Mouse (Mus musculus) v-Abl transformed pro-B cells (cell line): ENCODE results near the gene Vps33b.

ENCODE experiments used
- in situ Hi-C, 2 experiments: fragments of 400-800 bp; cut with MboI; formaldehyde crosslinking; loops; one replicate each; pipeline ENCODE4 v1.15.1; 2025; ENCODE audit not compliant: unreplicated experiment in 2 of 2

Gene Vps33b

GRCm38 (mm10) chr7:80264606-80265005 is 4.8 kb upstream of the Vps33b start:
- in situ Hi-C loops: no loop called here

- in situ Hi-C loops: no loop called here
These were observed 1.7 kb upstream of the Vps33b start for GRCm38 (mm10) chr7:80267764-80268163.

- in situ Hi-C loops: no loop called here
These were observed 354 bp downstream of the Vps33b start for GRCm38 (mm10) chr7:80269751-80270255.

GRCm38 (mm10) chr7:80273456-80273855 is 4.0 kb downstream of the Vps33b start:
- in situ Hi-C loops: no loop called here

- in situ Hi-C loops: no loop called here
These were observed 6.9 kb downstream of the Vps33b start for GRCm38 (mm10) chr7:80276374-80276773.

- in situ Hi-C loops: no loop called here
These were observed 10.6 kb downstream of the Vps33b start for GRCm38 (mm10) chr7:80280032-80280431.

GRCm38 (mm10) chr7:80280998-80281397 is 11.5 kb downstream of the Vps33b start:
- in situ Hi-C loops: no loop called here

- in situ Hi-C loops: no loop called here
These were observed 12.2 kb downstream of the Vps33b start for GRCm38 (mm10) chr7:80281646-80282045.

- in situ Hi-C loops: no loop called here
These were observed 13.9 kb downstream of the Vps33b start for GRCm38 (mm10) chr7:80283226-80283918.

GRCm38 (mm10) chr7:80284391-80284790 is 14.9 kb downstream of the Vps33b start:
- in situ Hi-C loops: no loop called here

GRCm38 (mm10) chr7:80285725-80286124 is 16.3 kb downstream of the Vps33b start:
- in situ Hi-C loops: no loop called here

GRCm38 (mm10) chr7:80287736-80288135 is 18.3 kb downstream of the Vps33b start:
- in situ Hi-C loops: no loop called here

GRCm38 (mm10) chr7:80294062-80294763 is 24.8 kb downstream of the Vps33b start, which contains the start of gene Prc1:
TSS of gene Prc1 (plus strand) at chr7:80294450.
- in situ Hi-C loops: no loop called here

- in situ Hi-C loops: no loop called here
These were observed 25.6 kb downstream of the Vps33b start for GRCm38 (mm10) chr7:80294764-80295648.

GRCm38 (mm10) chr7:80296462-80296861 is 27.0 kb downstream of the Vps33b start:
- in situ Hi-C loops: no loop called here

GRCm38 (mm10) chr7:80297041-80297440 is 27.6 kb downstream of the Vps33b start:
- in situ Hi-C loops: no loop called here

- in situ Hi-C loops: no loop called here
These were observed 29.3 kb downstream of the Vps33b start for GRCm38 (mm10) chr7:80298754-80299153.

GRCm38 (mm10) chr7:80299568-80299967 is 30.1 kb downstream of the Vps33b start:
- in situ Hi-C loops: no loop called here

GRCm38 (mm10) chr7:80301522-80301921 is 32.1 kb downstream of the Vps33b start:
- in situ Hi-C loops: loop anchor here in 1 of 2 experiments (25.0 kb wide), 1 partner anchor 514 kb away; the partner anchor contains the start of gene Mesp1

GRCm38 (mm10) chr7:80307766-80308165 is 38.3 kb downstream of the Vps33b start:
- in situ Hi-C loops: loop anchor here in 1 of 2 experiments (25.0 kb wide), 1 partner anchor 520 kb away; the partner anchor contains the start of gene Mesp1

GRCm38 (mm10) chr7:80310771-80311170 is 41.3 kb downstream of the Vps33b start:
- in situ Hi-C loops: loop anchor here in 1 of 2 experiments (25.0 kb wide), 1 partner anchor 523 kb away; the partner anchor contains the start of gene Mesp1
